Mouse (Mus musculus): ENCODE data around the gene Gm2a. TPM values are rescaled to one million over a fixed set of nuclear protein-coding genes. Genes with fewer than 3 reads are reported as not detected.
A peak's percentile ranks its signal among the peaks of the same experiment; 100 is the strongest.

The Gm2a gene
- polyA plus RNA-seq, 1 experiment = 20.8 TPM

DNA sequence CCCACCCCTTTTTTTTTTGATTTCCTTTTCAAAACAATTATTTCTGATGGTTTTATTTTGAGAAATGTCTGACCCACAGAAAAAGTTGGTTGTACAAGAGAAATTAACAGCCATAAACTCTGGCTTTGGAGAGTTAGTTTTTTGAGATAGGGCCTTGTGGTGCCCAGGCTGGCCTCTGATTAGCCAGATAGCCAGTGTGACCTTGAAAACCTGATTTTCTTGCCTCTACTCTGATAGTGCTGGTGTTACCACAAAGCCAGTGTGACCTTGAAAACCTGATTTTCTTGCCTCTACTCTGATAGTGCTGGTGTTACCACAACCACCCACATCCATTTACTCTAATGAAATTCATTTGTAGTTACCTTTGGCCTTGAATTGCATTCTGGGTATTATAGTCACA, 39.7 kb downstream of the Gm2a start:
- TF ChIP-seq POLR2A (IDR thresholded peaks at IDR 0.05; ENCODE audit: borderline replicate concordance, control insufficient read depth, low read depth, low read length) = no peak
- TF ChIP-seq CTCF (IDR thresholded peaks at IDR 0.05; ENCODE audit: control insufficient read depth, insufficient read depth, low read length) = no peak
- no peak overlapping the region for H3K4me3 ChIP-seq (replicated peaks; ENCODE audit: control insufficient read depth, low read depth, low read length)
- no peak overlapping the region for H3K27ac ChIP-seq (ENCODE audit: control insufficient read depth, insufficient read depth, low read depth, low read length, poor library complexity)

DNA sequence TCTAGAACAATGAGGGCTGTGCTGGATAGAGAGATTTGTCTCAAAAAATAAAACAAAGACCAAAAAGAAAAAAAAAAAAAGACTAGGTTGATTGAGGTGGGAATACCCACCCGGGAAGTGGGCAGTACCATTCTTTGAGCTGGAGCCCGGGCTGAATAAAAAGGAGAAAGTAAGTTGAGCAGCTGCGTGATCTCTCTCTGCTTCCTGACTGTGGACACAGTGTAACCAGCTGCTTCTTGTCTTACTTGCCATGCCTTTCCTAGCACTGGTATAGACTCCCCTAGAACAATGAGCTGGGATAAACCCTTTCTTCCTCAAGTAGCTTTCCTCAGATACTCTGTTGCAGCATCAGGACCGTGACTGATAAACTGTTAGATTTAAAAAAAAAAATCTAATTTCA, 43.6 kb downstream of the Gm2a start:
- TF ChIP-seq CTCF (IDR thresholded peaks at IDR 0.05; ENCODE audit: control insufficient read depth, insufficient read depth, low read length) (no peak), POLR2A (IDR thresholded peaks at IDR 0.05; ENCODE audit: borderline replicate concordance, control insufficient read depth, low read depth, low read length) (no peak)
- H3K4me3 ChIP-seq (replicated peaks; ENCODE audit: control insufficient read depth, low read depth, low read length) = no peak overlapping the region
- WGBS = 62% methylated on average over 4 of the region's 4 CpGs
- H3K4me1 ChIP-seq (ENCODE audit: control insufficient read depth, insufficient read depth, low read length) = peaks cover 1% of the 10 kb centered on the region; the same call in 1 of the 2 replicates
- H3K27ac ChIP-seq (ENCODE audit: control insufficient read depth, insufficient read depth, low read depth, low read length, poor library complexity) = no peak overlapping the region

More for the DNA sequence above, 39.7 kb downstream of the Gm2a start:
- peaks cover 1% of the 10 kb centered on the region; the same call in 1 of the 2 replicates for H3K4me1 ChIP-seq (ENCODE audit: control insufficient read depth, insufficient read depth, low read length)

DNA sequence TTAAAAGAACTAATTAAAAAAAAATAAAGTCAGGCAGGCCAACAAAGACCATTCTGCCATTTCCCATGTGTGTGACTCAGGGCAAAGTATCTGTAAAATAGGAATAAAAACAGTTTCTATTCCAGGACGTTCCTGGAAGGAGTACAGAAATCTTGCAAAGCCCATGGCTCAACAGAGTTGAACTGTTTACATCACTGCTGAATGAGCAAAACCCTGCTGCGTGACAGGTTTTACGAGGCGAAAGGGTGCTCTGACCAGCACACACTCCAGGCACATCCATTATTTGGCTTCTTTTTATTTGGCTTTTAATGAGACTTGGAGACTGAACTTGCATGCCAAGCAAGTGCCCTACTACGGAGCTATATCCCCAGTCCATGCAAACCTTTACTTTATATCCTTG, 46.1 kb downstream of the Gm2a start:
- Histone ChIP-seq H3K27ac (ENCODE audit: control insufficient read depth, insufficient read depth, low read depth, low read length, poor library complexity) (no peak overlapping the region), H3K4me1 (ENCODE audit: control insufficient read depth, insufficient read depth, low read length) (peaks cover 9% of the 10 kb centered on the region), H3K4me3 (replicated peaks; ENCODE audit: control insufficient read depth, low read depth, low read length) (no peak overlapping the region)
- TF ChIP-seq CTCF (IDR thresholded peaks at IDR 0.05; ENCODE audit: control insufficient read depth, insufficient read depth, low read length) = no peak
- TF ChIP-seq POLR2A (IDR thresholded peaks at IDR 0.05; ENCODE audit: borderline replicate concordance, control insufficient read depth, low read depth, low read length) = no peak
- WGBS = 77% methylated on average over 5 of the region's 5 CpGs

DNA sequence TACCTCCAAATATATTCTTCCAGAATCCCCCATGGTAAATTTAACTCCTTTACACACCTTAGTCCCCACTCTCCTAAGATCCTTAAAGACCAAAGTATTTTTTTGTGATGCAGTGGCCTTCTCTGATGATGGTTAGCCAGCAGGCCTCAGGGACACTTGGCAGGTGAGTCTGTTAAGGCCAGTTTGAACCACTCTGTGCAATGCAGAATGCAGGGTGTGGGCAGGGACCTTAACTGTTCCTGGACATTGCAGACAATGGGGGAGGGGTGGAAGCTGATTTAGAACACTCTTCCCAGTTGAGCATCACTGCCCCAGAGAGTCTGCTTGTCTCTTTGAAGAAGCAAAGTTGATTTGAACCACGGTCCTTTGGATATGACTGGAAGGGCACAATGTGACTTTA, 48.9 kb downstream of the Gm2a start:
- WGBS = 82% methylated on average over 1 of the region's 1 CpGs
- Histone ChIP-seq H3K4me3 (replicated peaks; ENCODE audit: control insufficient read depth, low read depth, low read length) (no peak overlapping the region), H3K4me1 (ENCODE audit: control insufficient read depth, insufficient read depth, low read length) (peaks cover 9% of the 10 kb centered on the region), H3K27ac (ENCODE audit: control insufficient read depth, insufficient read depth, low read depth, low read length, poor library complexity) (no peak overlapping the region)
- no peak for TF ChIP-seq CTCF (IDR thresholded peaks at IDR 0.05; ENCODE audit: control insufficient read depth, insufficient read depth, low read length)
- no peak for TF ChIP-seq POLR2A (IDR thresholded peaks at IDR 0.05; ENCODE audit: borderline replicate concordance, control insufficient read depth, low read depth, low read length)

DNA sequence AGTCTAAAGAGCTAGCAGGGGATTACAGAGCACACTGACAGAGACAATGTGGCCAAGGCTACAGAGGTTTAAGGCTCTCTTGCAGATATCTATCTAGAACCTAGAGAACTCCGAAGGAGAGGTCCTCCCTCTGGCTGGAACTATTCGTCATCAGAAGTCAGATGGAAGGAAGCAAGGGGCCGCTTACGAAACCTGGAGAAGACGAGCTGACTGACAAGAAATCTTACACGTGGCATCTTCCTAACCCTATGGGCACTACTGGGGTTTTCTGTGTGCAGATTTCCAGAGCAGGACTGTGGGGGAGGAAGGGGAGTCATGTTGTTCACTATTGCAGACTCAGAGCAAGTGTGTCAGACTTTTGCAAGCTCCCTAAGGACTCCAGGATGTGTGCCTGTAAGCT, 49.5 kb downstream of the Gm2a start:
- WGBS = 18% methylated on average over 6 of the region's 6 CpGs
- TF ChIP-seq POLR2A (IDR thresholded peaks at IDR 0.05; ENCODE audit: borderline replicate concordance, control insufficient read depth, low read depth, low read length) = no peak
- no peak for TF ChIP-seq CTCF (IDR thresholded peaks at IDR 0.05; ENCODE audit: control insufficient read depth, insufficient read depth, low read length)
- Histone ChIP-seq H3K4me3 (replicated peaks; ENCODE audit: control insufficient read depth, low read depth, low read length) (no peak overlapping the region), H3K27ac (ENCODE audit: control insufficient read depth, insufficient read depth, low read depth, low read length, poor library complexity) (no peak overlapping the region; the same call in 1 of the 2 replicates), H3K4me1 (ENCODE audit: control insufficient read depth, insufficient read depth, low read length) (peaks cover 9% of the 10 kb centered on the region)

DNA sequence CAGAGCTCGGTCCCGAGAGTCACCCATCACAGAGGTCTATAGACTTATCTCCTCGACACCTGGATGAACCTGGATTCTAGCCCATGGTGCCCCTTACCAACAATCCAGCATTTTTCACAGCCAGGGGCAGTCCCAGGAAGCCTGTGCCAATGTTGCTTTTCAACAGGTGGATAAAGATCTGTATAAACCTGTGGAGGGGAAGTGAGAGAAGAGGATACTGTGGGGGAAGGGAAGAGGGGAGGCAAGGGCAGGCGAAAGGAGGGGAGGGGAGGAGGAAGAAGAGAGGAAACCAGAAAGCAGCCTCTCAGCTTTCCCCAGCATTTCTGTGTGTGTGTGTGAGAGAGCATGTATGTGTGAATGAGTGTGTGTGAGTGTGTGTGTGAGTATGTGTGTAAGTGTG, 50.5 kb downstream of the Gm2a start:
- TF ChIP-seq CTCF (IDR thresholded peaks at IDR 0.05; ENCODE audit: control insufficient read depth, insufficient read depth, low read length) (no peak), POLR2A (IDR thresholded peaks at IDR 0.05; ENCODE audit: borderline replicate concordance, control insufficient read depth, low read depth, low read length) (no peak)
- peak overlapping the region; percentile 30; the same call in 1 of the 2 replicates for H3K27ac ChIP-seq (ENCODE audit: control insufficient read depth, insufficient read depth, low read depth, low read length, poor library complexity)
- H3K4me3 ChIP-seq (replicated peaks; ENCODE audit: control insufficient read depth, low read depth, low read length) = no peak overlapping the region
- peaks cover 9% of the 10 kb centered on the region for H3K4me1 ChIP-seq (ENCODE audit: control insufficient read depth, insufficient read depth, low read length)
- WGBS = 28% methylated on average over 4 of the region's 4 CpGs

DNA sequence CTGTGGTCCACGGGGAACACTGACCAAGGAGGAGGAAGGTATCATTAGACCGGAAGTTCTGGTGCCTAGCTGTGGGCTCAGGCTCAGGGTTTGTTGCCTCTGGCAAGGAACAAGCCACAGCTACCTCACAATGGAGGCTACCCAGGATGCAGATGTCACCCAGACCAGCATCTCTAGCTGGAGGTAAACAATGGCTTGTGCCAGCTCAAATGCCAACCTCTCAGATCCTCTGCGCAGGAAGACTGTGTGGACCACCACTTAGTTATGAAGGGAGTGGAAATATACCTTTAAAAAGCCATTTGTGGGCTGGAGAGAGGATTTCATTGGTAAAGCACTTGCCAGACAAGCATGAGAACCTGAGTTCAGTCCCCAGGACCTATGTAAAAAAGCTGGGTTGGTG, 53.7 kb downstream of the Gm2a start, which contains the start of gene Slc36a3:
TSS of gene Slc36a3 (minus strand) at position 101 of the 400 bp plus-strand sequence.
- Histone ChIP-seq H3K4me3 (replicated peaks; ENCODE audit: control insufficient read depth, low read depth, low read length) (no peak within 1 kb of the TSS), H3K4me1 (ENCODE audit: control insufficient read depth, insufficient read depth, low read length) (peaks cover 11% of the 10 kb centered on the region), H3K27ac (ENCODE audit: control insufficient read depth, insufficient read depth, low read depth, low read length, poor library complexity) (no peak within 1 kb of the TSS)
- no peak for TF ChIP-seq CTCF (IDR thresholded peaks at IDR 0.05; ENCODE audit: control insufficient read depth, insufficient read depth, low read length)
- no peak for TF ChIP-seq POLR2A (IDR thresholded peaks at IDR 0.05; ENCODE audit: borderline replicate concordance, control insufficient read depth, low read depth, low read length)
- WGBS = 53% methylated on average over 3 of the region's 3 CpGs

DNA sequence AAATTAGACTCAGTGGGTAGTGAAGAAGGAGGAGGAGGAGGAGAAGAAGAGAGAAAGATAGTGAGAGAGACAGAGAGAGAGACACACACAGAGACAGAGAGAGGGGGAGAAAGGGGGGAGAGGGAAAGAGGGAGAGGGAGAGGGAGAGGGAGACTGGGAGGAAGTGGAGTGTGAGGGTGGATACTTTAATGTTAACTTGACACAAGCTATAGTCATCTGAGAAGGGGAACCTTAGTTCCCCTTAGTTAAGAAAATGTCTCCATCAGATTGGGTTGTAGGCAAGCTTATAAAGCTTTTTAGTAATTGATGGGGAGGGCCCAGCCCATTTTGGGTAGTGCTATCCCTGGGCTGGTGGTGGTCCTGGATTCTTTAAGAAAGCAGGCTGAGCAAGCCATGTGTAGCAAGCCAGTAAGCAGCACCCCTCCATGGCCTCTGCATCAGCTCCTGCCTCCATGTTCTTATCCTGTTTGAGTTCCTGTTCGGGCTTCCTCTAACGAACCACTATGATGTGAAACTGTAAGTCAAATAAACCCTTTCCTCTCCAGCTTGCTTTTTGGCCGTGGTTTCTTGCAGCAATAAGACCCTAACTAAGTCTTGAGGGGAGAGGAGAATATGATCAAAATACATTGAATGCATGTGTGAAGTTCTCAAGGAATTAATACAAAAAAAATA, 56.6 kb downstream of the Gm2a start:
- 0% methylated on average over 3 of the region's 3 CpGs for WGBS
- Histone ChIP-seq H3K4me1 (ENCODE audit: control insufficient read depth, insufficient read depth, low read length) (peaks cover 2% of the 10 kb centered on the region; the same call in 1 of the 2 replicates), H3K4me3 (replicated peaks; ENCODE audit: control insufficient read depth, low read depth, low read length) (no peak overlapping the region), H3K27ac (ENCODE audit: control insufficient read depth, insufficient read depth, low read depth, low read length, poor library complexity) (peak overlapping the region; percentile 83)
- TF ChIP-seq POLR2A (IDR thresholded peaks at IDR 0.05; ENCODE audit: borderline replicate concordance, control insufficient read depth, low read depth, low read length) (0 out of 2 replicates have a peak, but pooled peaks have one; percentile 20), CTCF (IDR thresholded peaks at IDR 0.05; ENCODE audit: control insufficient read depth, insufficient read depth, low read length) (no peak)

All from bone marrow, adult 2 months (tissue).